Mouse (Mus musculus): ENCODE measurements at regions not wholly inside any gene's neighbourhood (a gene's known extent, or its start where the extent isn't known, plus 50 kb on each side); places are given as distances from the start of the nearest gene placed in this dataset.

DNA sequence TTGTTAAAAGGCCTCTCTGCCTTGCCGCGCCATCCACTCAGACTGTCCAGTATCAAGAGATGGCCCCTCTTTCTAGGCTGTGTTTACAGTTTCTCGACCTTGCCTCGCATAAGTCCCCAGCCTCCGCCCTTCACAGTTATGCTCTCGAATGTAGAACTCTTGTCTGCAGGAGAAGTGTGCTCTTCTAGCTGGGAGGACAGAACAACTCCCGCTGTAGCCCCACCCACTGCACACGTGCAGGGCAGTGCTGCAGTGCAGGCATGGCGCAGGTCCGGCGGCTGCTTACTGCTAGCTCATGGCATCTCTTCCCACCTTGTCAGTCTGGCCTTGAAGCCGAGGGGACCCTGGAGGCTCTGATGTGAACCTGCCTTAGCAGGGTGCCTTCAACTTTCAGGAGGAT lies 145.7 kb upstream of the Lrfn2 start:
- DNase-seq (ENCODE audit: low spot score in 2 of 2) = no peak

DNA sequence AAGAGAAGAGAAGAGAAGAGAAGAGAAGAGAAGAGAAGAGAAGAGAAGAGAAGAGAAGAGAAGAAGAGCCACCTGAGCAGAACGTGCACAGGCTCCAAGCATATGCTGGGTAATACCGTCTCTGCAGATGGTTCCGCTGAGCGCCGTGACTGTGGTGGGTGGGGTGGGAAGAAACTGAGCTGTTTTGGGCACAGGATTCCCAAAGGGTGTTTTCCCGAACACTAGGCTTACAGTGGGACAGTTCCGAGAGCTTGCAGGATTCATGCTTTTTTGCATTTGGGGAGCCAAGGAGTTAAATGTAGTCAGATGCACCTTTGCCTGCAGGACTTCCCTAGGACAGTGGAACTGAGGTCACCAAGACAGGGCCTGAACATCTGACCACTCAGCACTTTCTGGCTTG lies 142.3 kb upstream of the Lrfn2 start:
- DNase-seq (ENCODE audit: low spot score in 2 of 2) = no peak

DNA sequence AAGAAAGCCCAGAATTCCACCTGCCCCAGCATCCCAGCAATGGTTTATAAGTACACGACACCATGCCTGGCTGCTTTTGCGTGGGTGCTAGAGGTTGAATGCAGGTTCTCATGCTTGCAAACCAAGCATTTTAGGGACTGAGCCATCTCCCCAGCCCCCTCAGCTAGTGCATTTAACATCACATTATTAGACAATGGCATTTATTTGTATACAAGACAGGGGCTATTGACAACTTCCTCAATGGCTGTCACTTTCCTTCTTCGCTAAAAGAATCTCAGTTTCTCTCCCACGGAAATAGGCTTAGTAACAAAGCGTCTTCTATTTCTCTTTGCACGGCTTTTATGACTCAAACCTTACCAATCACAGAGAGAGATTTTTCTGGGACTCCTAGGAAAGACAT lies 141.7 kb upstream of the Lrfn2 start:
- DNase-seq (ENCODE audit: low spot score in 2 of 2) = no peak

DNA sequence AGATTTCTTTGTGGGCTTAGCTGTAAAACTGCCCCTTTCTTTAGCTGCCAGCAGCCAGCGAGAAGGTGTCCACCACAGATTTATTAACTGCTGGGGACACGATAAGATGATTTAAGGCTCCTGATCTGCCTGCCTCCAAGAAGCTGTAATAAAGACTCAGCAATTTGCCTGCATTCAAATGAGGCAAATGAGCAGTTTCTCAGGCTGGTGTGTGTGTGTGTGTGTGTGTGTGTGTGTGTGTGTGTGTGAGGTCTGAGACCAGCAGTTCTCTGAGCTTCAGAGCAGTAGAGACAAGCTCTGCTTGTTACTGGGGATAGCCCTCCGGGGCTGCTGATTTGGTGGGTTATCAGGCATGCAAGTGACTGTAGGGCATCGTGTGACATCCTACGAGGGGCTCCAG lies 139.2 kb upstream of the Lrfn2 start:
- no peak for DNase-seq (ENCODE audit: low spot score in 2 of 2)

DNA sequence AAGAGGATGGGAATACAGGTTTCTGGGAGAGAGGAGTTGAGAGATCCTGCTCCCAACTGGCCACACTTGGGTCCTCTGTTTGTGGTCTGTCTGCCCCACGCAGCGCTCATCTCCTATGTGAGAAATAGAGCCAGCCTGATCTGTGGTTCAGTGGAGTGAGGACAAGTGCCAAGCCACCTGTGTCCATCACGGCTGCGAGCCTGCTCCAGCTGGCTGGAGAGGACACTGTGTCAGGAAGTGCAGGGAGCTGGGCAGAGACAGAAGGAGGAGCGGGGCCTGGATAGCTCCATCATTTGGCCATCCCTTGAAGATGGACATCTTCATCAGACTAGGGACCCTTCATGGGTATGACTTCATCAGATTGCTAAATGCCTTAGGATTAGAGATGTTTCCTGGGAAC lies 136.4 kb upstream of the Lrfn2 start:
- DNase-seq (ENCODE audit: low spot score in 2 of 2) = no peak

DNA sequence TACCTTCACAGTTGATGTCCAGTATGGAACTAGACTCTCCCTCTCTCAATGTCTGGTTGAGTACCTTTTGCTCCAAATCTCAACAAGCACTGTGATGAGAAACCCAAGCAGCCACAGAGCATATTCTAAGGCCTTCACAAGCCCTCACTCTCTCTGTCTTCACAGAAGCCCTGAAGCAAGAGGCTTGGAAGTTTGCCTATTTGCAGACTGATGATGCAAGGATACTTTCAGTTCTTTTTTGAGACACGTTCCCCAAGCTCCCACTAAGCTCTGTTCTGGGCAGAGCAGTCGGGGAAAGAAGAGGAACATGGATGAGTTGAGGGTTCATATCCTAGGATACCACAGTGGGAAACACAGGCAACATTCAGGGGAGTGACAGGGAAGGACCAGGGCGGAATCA lies 134.0 kb upstream of the Lrfn2 start:
- DNase-seq (ENCODE audit: low spot score in 2 of 2) = no peak

DNA sequence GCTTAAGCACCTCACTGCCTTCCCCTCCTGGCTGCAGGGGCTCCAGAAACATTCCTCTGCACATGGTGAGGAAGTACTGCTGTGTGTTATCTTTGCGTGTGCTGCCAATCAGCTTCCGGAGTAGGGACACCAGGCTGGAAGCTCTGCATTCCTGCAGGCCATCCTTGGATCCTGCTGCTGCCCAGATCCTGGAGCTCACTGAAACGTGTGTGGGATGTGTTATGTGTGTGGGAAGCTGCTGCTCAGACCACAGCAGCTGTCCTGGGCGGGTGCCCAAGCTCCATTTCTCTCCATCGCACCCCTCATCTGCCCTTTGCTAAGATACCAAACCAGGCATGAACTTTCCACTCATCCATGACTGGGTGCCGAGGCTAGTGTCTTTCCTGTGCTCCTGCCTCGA lies 129.5 kb upstream of the Lrfn2 start:
- DNase-seq (ENCODE audit: low spot score in 2 of 2) = no peak

DNA sequence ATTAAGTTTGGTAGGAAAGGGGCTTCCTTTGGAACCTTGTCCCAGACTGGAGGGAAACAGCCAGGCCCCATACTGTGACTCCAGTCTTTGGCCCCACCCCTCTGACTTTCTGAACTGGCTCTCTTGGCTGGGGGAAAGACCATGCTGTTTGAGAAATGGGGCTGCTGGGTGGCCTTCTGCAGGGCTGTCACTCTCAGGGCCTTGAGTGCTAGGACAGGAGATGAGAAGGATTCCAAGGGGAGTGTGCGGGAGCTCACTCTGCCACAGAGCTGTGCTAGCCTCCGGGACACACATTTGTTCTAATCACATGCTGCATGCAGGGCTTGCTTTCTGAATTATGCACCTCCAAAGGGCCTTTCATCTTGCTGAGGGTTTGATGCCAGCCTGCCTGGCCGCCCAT lies 124.3 kb upstream of the Lrfn2 start:
- DNase-seq (ENCODE audit: low spot score in 2 of 2) = no peak

DNA sequence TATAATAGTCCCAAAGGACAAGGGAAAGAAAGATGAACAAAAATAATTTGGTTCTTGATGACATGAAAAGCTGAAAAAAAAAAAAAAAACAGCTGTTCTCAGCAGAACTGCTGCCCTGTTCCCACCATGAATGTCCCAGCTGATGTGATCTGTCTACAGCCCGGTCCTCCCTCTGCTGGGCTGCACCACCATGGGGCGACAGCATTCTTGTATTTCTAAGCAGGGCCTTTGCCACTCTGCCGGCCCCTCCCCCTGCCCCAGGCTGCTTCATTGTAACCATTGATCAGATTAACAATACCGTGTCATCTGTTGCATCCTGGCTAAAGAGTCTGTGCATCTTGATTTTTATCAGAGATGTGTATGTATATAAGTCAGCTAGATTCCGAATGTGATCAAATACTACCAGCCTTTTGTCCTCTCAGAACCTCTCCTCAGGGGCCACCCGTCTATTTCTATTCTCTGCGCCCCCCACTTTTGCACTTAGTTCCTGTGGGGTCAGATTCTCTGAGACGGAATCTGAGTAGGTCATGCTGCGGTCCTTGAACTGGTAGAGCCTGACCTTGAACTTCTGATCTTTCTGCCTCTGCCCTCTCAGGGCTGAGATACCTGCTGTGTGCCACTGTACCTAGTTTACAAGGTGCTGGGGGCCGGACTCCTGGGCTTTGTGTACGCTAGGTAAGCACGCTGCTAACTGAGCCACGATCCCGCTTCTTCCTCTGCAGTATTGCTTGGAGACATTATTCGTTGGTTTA lies 117.2 kb upstream of the Lrfn2 start:
- DNase-seq (ENCODE audit: low spot score in 2 of 2) = no peak

DNA sequence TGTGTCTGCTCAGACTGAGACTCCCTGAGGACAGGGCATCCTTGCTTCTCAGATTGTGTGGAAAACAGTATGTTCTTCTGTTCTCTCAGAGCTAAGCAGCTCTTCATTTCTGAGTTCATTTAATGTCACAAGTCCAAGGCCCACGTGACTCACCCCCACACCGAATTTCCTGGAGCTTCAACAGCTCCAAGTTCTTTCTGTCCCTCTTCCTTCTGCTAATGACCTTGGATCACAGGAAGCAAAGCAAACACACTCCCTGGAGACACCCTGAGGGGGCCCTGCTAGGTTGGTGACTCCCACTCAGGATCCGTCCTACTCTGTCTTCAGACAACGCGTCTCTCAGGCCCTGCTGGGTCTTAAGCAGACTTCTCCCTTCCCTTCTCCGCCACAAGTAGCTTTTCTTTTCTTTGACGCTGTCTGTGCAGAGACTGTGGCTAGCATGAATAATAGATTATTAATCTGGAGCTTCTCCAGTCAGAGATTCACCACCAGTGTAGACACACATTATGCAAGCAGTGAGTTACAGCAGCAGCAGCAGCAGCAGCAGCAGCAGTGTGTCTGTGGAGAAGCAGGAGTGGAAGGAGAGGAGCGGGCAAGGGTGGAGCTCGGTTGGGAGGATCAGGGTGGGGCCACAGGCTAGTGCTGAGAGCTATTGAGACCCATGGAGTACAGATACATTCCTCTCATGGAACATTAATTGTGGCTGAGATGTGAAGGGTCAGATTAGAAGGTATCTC lies 115.4 kb upstream of the Lrfn2 start:
- no peak for DNase-seq (ENCODE audit: low spot score in 2 of 2)

DNA sequence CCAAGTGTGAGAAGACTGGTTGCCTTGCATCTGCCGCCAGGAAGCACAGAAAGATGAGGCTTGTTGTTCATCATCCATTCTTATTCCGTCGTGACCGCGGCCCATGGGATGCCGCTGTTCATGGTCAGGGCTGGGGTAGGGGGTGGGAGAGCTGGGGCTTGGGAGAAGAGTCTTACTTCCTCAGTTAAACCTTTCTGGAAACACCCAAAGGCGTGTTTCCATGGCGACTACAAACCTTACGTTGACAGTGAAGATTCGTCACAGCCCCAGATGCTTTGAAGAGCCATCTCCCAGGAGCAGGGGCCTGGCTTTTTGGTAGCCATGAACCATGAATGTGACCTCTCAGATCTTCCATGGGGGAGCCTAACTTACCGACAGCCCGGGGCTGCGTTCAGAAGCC lies 114.6 kb upstream of the Lrfn2 start:
- no peak for DNase-seq (ENCODE audit: low spot score in 2 of 2)

DNA sequence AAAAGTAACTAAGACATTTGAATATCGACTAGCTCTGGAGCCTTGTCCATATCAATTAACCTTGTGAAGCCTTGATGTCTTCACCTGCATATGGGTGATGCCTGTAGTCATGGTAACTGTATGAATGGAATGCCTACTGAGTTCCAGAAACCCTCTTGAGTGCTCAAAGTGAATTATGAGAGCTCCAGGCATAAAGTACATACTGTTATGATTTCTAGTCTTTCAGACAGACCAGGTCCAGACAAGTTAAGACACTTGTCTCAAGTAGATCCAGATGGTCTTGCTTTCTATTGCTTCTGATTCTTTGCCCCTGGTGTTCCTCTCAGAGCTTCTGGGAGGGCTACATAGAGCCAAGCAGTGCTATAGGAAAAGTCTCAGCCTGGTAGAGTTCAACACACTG lies 112.5 kb upstream of the Lrfn2 start:
- DNase-seq (ENCODE audit: low spot score in 2 of 2) = no peak

DNA sequence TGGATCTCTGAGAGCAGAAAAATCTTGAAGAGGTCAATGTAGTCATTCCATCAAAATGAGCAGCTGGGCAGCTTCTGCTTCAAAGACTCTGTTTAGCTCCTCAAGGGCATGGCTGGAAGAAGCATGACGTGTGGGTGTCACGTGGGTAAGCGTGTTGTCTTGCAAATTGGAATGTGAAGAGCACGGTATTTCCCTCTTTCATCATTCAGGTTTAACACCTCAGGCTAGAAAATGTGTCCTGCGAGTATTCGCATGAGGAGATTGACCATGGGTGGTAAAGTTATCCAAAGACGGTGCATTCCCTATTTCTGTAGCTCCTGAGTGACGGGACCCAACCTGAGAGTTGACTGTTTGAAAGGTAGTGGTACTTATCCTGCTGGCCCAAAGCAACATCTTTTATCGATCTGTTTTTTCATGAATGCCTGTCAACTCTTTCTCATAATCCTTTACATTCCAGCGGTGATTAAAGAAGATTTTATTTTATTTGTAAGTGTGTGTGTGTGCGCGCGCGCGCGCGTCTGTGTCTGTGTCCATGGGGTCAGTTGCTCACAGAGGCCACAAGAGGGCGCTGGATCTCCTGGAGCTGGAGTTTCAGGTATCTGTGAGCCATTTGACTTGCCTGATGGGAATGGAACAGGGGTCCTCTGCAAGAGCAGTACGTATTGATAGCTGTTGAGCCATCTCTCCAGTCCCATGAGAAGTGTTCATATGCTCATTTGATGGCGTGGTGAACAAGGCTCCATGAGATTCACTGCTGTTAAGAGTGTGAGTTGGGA lies 109.9 kb upstream of the Lrfn2 start:
- no peak for DNase-seq (ENCODE audit: low spot score in 2 of 2)

DNA sequence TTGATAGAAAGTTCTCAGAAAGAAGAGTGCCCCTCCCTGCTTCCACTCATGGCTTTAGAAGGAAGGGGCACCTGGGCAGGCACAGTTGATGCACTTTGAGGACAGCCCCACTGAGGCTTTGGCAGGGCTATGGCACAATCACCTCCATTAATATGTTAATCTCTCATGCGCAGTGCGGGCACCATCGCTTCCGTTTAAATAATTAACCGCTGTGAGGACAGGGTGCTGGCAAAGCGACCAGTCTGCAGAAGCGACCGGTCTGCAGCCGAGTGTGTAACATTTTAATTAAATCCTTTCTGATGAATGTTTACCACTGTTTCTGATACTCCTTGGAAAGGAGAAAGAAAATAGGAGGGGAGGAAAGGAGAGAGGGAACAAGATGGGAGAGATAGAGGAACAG lies 108.3 kb upstream of the Lrfn2 start:
- DNase-seq (ENCODE audit: low spot score in 2 of 2) = no peak

DNA sequence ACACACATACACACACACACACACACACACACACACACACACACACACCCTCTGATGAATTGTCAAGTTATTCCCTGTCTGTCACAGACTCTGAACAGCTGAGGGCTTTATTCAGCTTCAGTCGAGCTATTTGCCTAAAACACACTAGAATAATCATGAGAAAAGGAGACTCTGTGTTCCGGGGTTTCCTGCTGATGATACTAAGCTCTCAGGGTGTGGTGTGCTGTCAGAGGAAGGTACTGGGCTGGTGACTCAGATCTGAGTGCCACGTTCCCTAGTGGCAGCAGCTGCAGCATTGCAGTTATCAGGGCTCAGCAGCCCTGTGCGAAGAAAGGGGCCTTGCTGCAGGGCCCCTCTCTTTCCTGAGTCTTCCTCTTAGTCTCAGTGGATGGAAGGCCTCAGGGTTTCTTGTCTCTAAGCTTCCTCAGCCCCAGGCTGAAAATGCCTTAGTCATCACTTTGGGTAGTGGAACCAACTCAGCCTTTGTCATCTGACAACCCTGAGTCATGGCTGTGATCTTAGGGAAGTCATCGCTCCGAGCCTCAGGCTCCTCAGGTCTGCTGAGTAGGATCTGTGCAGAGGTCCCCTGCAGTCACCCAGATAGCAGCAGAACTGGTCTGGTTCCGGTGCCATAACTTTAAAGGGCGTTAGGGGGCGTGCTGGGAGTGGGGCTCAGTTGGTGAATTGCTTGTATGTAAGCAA lies 106.8 kb upstream of the Lrfn2 start:
- no peak for DNase-seq (ENCODE audit: low spot score in 2 of 2)

DNA sequence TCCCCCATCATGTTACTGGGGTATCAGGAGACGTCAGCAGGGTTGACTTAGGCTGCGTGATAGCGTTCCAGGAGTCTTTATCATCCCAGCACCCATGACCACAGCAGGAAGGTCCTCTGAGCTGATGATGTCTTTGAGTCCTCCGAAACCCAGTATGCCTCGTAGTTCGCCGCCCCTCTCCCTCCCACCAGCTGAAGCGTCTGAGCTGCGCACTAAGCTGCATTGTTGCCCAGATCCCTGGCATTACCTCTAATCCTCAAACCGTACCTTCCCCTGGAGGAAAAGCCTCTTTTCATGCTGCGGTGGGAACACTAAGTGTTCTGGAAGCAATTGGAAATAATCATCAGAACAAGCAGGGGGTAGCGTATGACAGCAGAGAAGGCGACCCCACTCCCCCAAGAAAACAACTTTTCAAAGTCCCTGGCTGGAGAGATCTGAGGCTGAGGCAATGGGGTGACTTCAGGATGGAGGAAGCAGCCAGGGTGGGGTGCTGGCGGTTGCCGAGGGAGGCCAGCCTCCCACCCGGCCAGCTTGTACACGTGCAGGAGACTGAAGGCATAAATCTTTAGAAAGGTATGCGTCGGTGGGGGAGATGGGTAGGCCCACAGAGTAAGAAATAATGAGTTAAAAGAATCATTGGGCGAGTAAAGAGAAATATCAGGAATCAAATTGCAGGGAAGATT lies 93.7 kb upstream of the Lrfn2 start:
- no peak for DNase-seq (ENCODE audit: low spot score in 2 of 2)

DNA sequence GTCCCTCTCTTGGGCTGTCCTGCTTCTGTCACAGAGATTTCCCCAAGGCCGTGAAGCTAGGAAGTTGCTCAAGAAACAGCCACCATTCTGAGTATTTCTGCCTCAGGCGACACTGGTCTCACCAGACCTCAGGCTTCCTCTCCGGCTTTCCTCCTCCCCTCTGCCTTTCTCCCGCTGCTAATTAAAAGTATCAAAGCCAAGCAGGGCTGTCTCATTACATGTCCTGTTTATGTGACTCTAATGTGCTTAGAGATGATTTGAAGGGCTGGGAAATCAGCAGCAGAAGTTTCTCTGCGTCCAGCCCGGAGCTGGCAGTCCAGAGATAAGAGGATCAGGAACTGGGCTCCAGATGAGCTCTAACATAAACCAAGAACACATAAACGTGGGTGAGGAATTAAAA lies 84.3 kb upstream of the Lrfn2 start:
- DNase-seq (ENCODE audit: low spot score in 2 of 2) = no peak

DNA sequence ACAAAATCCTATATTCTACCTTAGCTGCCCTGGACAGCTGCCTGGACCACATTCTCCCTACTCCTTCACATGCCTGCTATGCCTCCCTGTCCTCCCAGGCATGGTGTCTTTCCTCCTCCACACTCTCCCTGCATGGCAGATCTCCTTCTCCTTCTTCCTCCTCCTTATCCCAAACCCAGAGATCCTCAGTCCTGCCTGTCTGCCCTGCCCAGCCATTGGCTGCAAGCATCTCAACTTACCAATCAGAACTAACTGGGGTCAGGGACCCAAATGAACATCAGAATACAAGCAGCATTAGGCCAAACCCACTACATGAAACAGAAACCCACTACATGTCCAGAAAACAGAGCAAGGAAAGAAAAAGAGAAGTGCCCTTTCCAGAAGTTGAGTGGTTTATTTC lies 81.3 kb upstream of the Lrfn2 start:
- DNase-seq (ENCODE audit: low spot score in 2 of 2) = no peak

DNA sequence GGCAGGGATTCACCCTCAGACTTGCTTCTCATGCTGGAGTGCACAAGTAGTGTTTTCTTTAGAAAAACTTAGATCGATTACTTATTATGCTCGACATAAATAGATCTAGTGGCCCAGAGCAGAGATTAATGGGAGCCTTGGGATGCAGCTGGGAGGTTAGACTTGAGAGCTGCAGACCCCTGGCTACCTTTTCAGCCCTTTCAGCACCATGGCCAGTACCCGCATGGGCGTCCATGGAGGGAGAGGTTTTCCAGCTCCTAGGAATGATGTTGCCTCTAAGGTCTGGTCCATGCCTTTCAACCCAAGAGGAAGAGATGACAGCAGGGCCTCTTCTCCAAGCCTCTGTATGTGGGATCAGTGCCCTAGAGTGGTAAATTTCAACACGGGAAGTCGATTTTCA lies 73.3 kb upstream of the Lrfn2 start:
- DNase-seq (ENCODE audit: low spot score in 2 of 2) = no peak

DNA sequence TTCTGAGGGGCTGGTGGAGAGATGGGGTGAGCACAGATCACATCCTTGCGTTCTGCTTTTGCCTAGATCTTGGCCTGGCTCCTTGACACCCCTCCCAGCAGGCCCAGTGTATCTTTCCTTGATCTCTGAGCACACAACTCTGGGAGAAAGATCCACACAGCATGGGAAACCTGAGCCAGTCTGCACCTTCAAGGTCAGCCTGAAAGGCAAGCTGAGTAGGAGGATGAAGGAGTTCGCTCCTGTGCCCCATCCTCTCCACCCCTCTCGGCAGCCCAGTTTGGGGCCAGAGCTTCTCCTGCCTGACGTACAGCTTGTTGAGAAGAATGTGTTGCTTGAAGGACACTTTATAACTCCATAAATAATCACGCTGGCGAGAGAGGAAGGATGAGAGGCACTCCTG lies 61.7 kb upstream of the Lrfn2 start:
- DNase-seq (ENCODE audit: low spot score in 2 of 2) = no peak

DNA sequence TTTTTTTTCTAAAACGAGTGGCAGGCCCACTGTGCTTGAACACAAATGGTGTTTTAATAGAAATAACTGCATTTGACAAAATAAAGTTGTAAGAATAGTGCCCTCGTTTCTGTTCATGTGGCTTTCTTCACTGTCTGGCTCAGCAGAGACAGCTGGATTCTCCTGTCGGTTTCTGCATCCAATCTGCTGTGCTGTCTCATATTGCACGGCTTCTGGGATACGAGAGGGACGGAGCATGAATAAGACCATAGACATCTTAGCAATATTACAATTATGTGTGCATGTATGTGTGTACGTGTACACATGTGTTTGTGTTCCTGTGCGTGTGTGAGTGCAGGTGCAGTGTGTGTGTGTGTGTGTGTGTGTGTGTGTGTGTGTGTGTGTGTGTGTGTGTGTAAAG lies 54.7 kb upstream of the Lrfn2 start:
- no peak for DNase-seq (ENCODE audit: low spot score in 2 of 2)
